18 mouse cellular contexts compared by ENCODE assay signal in genomic region chr2:71878441-71878840, GRCm38 (mm10). TPM values are rescaled to one million over a fixed set of nuclear protein-coding genes. Genes with fewer than 3 reads are reported as not detected.
A peak's percentile ranks its signal among the peaks of the same experiment; 100 is the strongest.
DNase-seq lines count a peak whose midpoint lies in the region; ATAC-seq and TF ChIP-seq lines count a peak whose summit lies in the region.
"Had no signal": no experiment of that assay in that cellular context is flagged by ENCODE, and none has a peak within 500 bp of the region (broad histone marks: within the 10 kb centered on the region; RNA-seq: fewer than 3 reads in every experiment).

No protein-coding gene starts in this region.

- 0 out of 2 replicates have a peak, but pooled peaks have one; percentile 12 for TF ChIP-seq CTCF in layer of hippocampus, adult 2 months (conservative IDR thresholded peaks at IDR 0.05)

- H3K4me2 ChIP-seq in liver, embryonic 16.5 days (ENCODE audit: low read depth, low read length): peak overlapping the region; percentile 4
- H3K4me2 ChIP-seq: embryonic facial prominence, embryonic 12.5 days; heart, embryonic 13.5 days; lung, embryonic 14.5 days had no signal

- H3K27ac ChIP-seq in layer of hippocampus, adult 2 months: no peak overlapping the region
- peak overlapping the region; percentile 79 for H3K27ac ChIP-seq in liver, embryonic 16.5 days (ENCODE audit: low read length)
- H3K27ac ChIP-seq: embryonic facial prominence, embryonic 12.5 days; heart, embryonic 13.5 days; limb, embryonic 10.5 days had no signal

- no peaks in the 10 kb centered on the region for H3K9me3 ChIP-seq in liver, embryonic 16.5 days (replicated peaks; ENCODE audit: control insufficient read depth, low read length)
- H3K9me3 ChIP-seq: embryonic facial prominence, embryonic 12.5 days; heart, embryonic 13.5 days; limb, embryonic 10.5 days had no signal

- H3K36me3 ChIP-seq in liver, embryonic 16.5 days (ENCODE audit: control insufficient read depth, insufficient read depth): peaks cover 15% of the 10 kb centered on the region

- peak overlapping the region; percentile 33 for H3K9ac ChIP-seq in liver, embryonic 16.5 days (ENCODE audit: low read depth, low read length)
- H3K9ac ChIP-seq: embryonic facial prominence, embryonic 12.5 days; lung, embryonic 14.5 days had no signal

- peak; percentile 64 for ATAC-seq in erythroblast, adult 5-6 weeks (replicated peaks; ENCODE audit: low FRiP score, poor library complexity, severe bottlenecking)
- peak; percentile 63 for ATAC-seq in liver, embryonic 16.5 days (ENCODE audit: low read depth)

- H3K27me3 ChIP-seq in liver, embryonic 16.5 days (ENCODE audit: control insufficient read depth, insufficient read depth, low read depth, low read length): no peaks in the 10 kb centered on the region
- H3K27me3 ChIP-seq: embryonic facial prominence, embryonic 12.5 days; heart, embryonic 13.5 days had no signal

- H3K4me3 ChIP-seq in layer of hippocampus, adult 2 months: no peak overlapping the region
- no peak overlapping the region for H3K4me3 ChIP-seq in liver, embryonic 16.5 days (ENCODE audit: low read depth, low read length)
- H3K4me3 ChIP-seq: embryonic facial prominence, embryonic 12.5 days; heart, embryonic 13.5 days; limb, embryonic 10.5 days; myocyte had no signal

- H3K4me1 ChIP-seq in liver, embryonic 16.5 days (ENCODE audit: control insufficient read depth, low read depth, low read length): peaks cover 41% of the 10 kb centered on the region

- 19% methylated on average over 2 of the region's 2 CpGs for WGBS in liver, embryonic 16.5 days (ENCODE audit: insufficient replicate concordance)

- no peak for DNase-seq in layer of hippocampus, adult 2 months (ENCODE audit: low spot score in 2 of 2)
- no peak for DNase-seq in layer of hippocampus, adult 11-12 months (ENCODE audit: low spot score)
- no peak for DNase-seq in yolk sac, embryonic 10.5 days (ENCODE audit: low spot score)
- no peak for DNase-seq in lung, postnatal 10 days
- no peak for DNase-seq in lung, postnatal 25 days (ENCODE audit: low spot score)
- DNase-seq: cerebellum, adult 9-10 months; gastrocnemius, postnatal 36 days; kidney, adult 9 months; kidney, postnatal 4 days; lung, embryonic 14.5 days; midbrain, embryonic 14.5 days; thymus, adult 2 months had no signal

RNA-seq across cellular contexts. Expression of gene Pdk1, which starts 5.4 kb away (rescaled TPM):
- total RNA-seq in layer of hippocampus, adult 2 months (2021): 10 to 100 TPM; 38.8 to 39.5 TPM
- 3.8 and 8.1 TPM in 2 replicates for total RNA-seq in erythroblast, adult 5-6 weeks (2015; ENCODE audit: low replicate concordance)
- total RNA-seq in erythroblast, adult 5-6 weeks (2017; ENCODE audit: low replicate concordance): 6.4 and 8.1 TPM in 2 replicates
- polyA plus RNA-seq in liver, embryonic 16.5 days (2015; fragmentation: Nextera tagmentation; extraction: Ambion mirVana): 45.0 and 45.6 TPM in 2 replicates

Comparison
In these comparisons a context has a peak if more than half of its experiments do, and no peak if none do; other contexts are left out.
1. RNA of gene Pdk1, which starts 5.4 kb away (total RNA-seq): 38.8 to 39.5 TPM in layer of hippocampus, adult 2 months; 3.8 to 8.1 TPM in erythroblast, adult 5-6 weeks; every median in the first group is over 4 times any median in the second.